Mouse (Mus musculus) E14TG2a.4 (cell line): Measurements from ENCODE around the gene Ndufv1.

Experiments
- H3K27me3 ChIP-seq: 2 replicates; pipeline ENCODE4 v1.6.1; 2014; ENCODE audit warnings: low read length, control low read depth; ENCODE audit not compliant: insufficient read depth
- H3K36me3 ChIP-seq: 2 replicates; pipeline ENCODE4 v1.6.1; 2014; ENCODE audit warnings: low read length, control low read depth; ENCODE audit not compliant: insufficient read depth
- H3K4me1 ChIP-seq: replicated peaks from 2 replicates; pipeline ENCODE4 v1.6.1; 2014; ENCODE audit warnings: low read depth, low read length, control low read depth
- H3K4me3 ChIP-seq: replicated peaks from 2 replicates; pipeline ENCODE4 v1.5.1; 2014; ENCODE audit warnings: mild to moderate bottlenecking, low read length
- H3K9me3 ChIP-seq: 2 replicates; pipeline ENCODE4 v1.6.1; 2014; ENCODE audit warnings: low read length, control low read depth
- CTCF ChIP-seq: conservative IDR thresholded peaks from 2 replicates; pipeline ENCODE4 v1.5.1; 2014; ENCODE audit warnings: low read length
- NANOG ChIP-seq: IDR thresholded peaks from 2 replicates; pipeline ENCODE4 v1.6.1; 2014; ENCODE audit warnings: borderline replicate concordance, low read length, mixed read lengths
- POU5F1 ChIP-seq: IDR thresholded peaks from 2 replicates; pipeline ENCODE4 v1.6.1; 2014; ENCODE audit warnings: low read length, borderline replicate concordance

Ndufv1 gene

DNA sequence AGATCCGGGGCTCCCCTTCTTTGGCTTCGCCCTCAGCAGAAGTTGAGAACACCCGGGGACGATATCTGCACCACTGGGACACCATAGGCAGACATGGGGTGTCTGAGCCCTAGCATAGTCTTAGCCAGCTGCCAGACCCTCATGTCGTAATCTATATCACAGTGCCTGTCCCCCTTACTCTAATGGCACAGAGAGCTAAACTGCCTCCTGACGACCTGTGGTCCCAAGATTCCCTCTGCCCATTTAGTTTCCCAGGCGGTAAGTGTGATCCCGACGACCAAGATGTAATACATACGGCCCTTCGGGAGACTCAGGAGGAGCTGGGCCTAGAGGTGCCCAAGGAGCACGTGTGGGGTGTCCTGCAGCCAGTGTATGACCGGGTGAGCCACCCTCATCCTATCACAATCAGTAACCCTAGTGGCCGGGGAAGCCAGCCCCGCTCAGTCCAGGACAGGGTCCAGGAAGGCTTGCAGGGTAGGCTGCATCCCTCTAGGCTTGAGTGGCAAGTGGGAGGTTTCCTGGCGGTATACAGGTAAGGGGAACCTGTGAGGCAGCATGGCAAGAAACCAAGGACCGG is 11.6 kb downstream of the Ndufv1 start:
- H3K4me1 ChIP-seq: peaks cover 71% of the 10 kb centered on the region
- peak overlapping the region; percentile 95 for H3K4me3 ChIP-seq
- no peak for TF ChIP-seq CTCF
- TF ChIP-seq NANOG: no peak
- TF ChIP-seq POU5F1: no peak
- H3K36me3 ChIP-seq: peaks cover 19% of the 10 kb centered on the region
- H3K9me3 ChIP-seq: no peaks in the 10 kb centered on the region
- H3K27me3 ChIP-seq: no peaks in the 10 kb centered on the region; the same call in 1 of the 2 replicates

DNA sequence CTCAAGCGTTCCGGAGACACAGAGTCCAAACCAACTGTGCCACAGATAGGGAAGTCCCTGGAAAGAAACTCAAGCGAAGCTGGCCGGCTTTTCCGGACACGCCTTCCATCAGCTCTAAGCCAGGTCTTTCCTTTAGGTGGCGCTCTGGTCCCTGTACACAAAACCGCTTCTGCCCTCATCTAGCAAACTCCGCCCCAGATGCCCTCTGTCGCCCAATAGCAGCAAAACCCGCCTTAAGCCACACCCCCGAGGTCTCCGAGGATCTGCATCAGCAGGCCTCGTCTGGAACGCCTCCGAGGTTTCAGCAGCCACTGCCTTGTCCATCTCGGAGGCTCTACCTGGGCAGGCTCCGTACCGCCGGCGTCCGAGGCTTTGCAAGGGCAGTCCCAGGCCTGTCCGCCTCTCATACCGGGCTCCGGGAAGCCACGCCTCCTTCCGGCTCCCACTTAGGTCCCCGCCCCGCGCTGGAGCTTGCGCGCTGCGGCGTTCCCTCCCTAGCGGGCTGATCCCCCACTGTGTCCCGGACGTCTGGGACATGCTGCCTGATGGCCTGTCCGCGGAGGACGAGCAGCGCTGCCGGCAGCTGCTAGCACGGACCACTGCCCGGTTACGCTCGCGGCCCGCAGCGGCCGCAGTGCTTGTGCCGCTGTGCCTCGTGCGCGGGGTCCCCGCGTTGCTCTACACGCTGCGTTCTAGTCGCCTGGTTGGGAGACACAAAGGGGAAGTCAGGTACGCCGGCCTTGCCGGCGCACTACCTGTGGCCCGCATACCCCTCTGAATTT is 12.3 kb downstream of the Ndufv1 start, which contains the start of the genes Nudt8 and Gm49405:
Gene Nudt8 (plus strand): TSS at position 462 of the 782 bp plus-strand sequence.
Gene Gm49405 (plus strand): TSS at position 508 of the 782 bp plus-strand sequence.
- peaks cover 12% of the 10 kb centered on the region for H3K36me3 ChIP-seq
- peaks cover 70% of the 10 kb centered on the region for H3K4me1 ChIP-seq
- peak within 1 kb of the TSS; percentile 95 for H3K4me3 ChIP-seq
- peak; percentile 72 for TF ChIP-seq CTCF
- no peak for TF ChIP-seq POU5F1
- TF ChIP-seq NANOG: no peak
- no peaks in the 10 kb centered on the region; the same call in 1 of the 2 replicates for H3K27me3 ChIP-seq
- no peaks in the 10 kb centered on the region for H3K9me3 ChIP-seq

DNA sequence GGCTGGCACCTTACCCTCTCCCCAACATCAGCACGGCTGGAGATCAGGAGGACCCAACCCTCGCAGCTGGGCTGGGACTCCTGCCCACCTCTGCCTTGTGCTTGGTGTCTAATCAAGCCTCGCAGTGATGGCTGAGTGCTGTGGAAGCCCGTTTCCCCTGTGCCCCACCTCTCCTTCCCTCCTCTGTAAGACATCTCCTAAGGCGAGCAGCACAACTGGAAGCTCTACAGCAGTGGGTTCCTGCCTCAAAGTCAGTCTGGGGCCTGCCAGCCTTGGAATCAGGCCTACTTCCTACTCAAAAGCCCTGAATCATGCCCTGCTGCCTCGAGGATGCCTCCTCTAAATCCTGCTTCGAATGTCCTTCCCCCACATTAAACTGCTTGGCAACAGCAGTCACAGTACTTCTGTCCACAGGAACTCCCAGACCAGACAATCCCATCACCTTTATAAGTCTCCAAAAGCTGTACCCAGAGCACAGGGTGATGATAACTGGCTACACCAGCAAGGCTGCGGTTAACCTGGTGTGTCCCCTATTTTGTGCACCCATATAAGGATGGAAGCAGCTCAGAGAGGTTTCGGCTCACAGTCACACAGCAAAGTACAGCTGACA is 13.4 kb downstream of the Ndufv1 start:
- TF ChIP-seq POU5F1: no peak
- no peak for TF ChIP-seq CTCF
- TF ChIP-seq NANOG: no peak
- Histone ChIP-seq H3K4me1 (peaks cover 59% of the 10 kb centered on the region), H3K36me3 (peaks cover 5% of the 10 kb centered on the region), H3K9me3 (no peaks in the 10 kb centered on the region), H3K27me3 (no peaks in the 10 kb centered on the region; the same call in 1 of the 2 replicates), H3K4me3 (peak overlapping the region; percentile 95)

DNA sequence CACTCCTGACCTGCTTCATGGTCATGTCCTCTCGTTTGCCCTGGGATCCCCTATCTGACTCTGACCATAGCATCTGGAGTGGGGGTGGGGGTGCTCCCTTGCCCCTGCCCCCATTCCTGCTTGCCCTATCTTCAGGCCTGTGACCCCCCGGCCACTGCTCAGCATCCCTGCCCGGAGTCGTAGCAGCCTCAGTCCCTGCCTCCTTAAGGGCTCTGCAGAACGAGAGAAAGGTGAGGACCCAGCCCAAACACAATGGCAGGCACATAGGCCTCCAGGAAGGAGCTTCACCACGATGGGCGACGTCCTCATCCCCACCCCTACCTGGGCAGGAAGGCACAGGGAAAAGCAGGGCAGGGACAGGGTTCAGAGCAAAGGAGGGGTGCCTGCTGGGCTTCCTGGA is 14.3 kb downstream of the Ndufv1 start:
- H3K36me3 ChIP-seq: peaks cover 5% of the 10 kb centered on the region
- H3K4me1 ChIP-seq: peaks cover 50% of the 10 kb centered on the region
- TF ChIP-seq POU5F1: no peak
- no peak for TF ChIP-seq NANOG
- no peak for TF ChIP-seq CTCF
- H3K27me3 ChIP-seq: no peaks in the 10 kb centered on the region; the same call in 1 of the 2 replicates
- H3K9me3 ChIP-seq: no peaks in the 10 kb centered on the region
- H3K4me3 ChIP-seq: no peak overlapping the region

DNA sequence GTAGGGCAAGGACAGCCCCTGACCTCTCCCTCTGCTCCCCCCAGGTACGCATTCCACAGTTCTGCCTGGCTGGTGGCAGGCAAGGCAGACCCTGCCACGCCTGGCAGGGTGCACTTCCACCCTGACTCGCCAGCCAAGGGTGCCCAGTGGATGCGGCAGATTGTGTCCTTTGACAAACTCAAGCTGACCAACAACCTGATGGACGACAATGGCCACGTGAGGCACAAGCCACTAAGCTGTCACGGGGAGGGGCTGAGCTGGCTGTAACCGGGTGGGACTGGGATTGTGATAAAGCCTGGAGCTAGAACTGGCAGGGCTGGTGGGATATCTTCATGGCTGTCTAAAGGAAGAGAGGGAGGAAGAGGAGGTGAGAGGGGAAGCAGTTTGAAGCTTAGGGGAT is 15.4 kb downstream of the Ndufv1 start:
- no peak overlapping the region for H3K4me3 ChIP-seq
- no peaks in the 10 kb centered on the region for H3K9me3 ChIP-seq
- peaks cover 48% of the 10 kb centered on the region for H3K4me1 ChIP-seq
- TF ChIP-seq CTCF: no peak
- TF ChIP-seq NANOG: no peak
- TF ChIP-seq POU5F1: no peak
- H3K27me3 ChIP-seq: no peaks in the 10 kb centered on the region; the same call in 1 of the 2 replicates
- H3K36me3 ChIP-seq: peaks cover 5% of the 10 kb centered on the region

DNA sequence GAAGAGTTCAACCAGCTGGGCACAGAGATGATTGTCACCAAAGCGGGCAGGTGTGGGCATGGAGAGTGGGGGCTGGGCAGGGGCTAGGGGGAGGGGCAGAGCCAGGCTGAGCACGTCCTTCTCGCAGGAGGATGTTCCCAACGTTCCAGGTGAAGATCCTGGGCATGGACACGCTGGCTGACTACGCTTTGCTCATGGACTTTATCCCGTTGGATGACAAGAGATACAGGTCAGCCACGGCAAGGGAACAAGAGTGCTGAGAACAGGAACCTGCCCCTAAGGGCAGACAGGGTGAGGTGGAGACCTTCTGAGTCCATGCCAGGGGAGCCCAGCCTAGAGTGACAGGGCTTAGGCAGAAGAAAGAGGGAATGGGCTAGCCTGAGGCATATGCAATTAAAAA is 15.9 kb downstream of the Ndufv1 start:
- no peaks in the 10 kb centered on the region for H3K9me3 ChIP-seq
- peaks cover under 1% of the 10 kb centered on the region for H3K36me3 ChIP-seq
- no peak for TF ChIP-seq NANOG
- TF ChIP-seq POU5F1: no peak
- TF ChIP-seq CTCF: no peak

DNA sequence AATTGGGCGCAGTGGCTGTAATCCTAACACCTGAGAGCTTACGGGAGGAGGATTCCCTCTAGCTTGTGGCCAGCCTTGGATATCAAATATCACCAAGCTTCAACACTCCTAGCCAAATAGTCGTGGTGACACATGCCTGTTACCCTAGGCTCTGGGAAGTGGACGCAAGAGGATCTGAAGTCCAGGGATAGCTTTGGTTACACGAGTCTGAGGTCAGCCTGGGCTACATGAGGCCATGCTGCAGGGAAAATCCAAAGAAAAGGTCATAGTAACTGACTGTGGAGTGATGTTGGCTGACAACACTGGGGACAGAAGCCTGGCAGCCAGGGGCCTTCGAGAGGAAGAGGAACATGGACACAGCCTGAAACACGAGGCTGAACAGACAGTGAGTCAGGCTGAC is 16.5 kb downstream of the Ndufv1 start:
- Histone ChIP-seq H3K36me3 (no peaks in the 10 kb centered on the region), H3K9me3 (no peaks in the 10 kb centered on the region), H3K27me3 (no peaks in the 10 kb centered on the region; the same call in 1 of the 2 replicates), H3K4me3 (no peak overlapping the region), H3K4me1 (peaks cover 38% of the 10 kb centered on the region)
- TF ChIP-seq POU5F1 (no peak), NANOG (no peak), CTCF (no peak)

More for the DNA sequence above, 15.9 kb downstream of the Ndufv1 start:
- Histone ChIP-seq H3K4me1 (peaks cover 44% of the 10 kb centered on the region), H3K27me3 (no peaks in the 10 kb centered on the region; the same call in 1 of the 2 replicates), H3K4me3 (no peak overlapping the region)

DNA sequence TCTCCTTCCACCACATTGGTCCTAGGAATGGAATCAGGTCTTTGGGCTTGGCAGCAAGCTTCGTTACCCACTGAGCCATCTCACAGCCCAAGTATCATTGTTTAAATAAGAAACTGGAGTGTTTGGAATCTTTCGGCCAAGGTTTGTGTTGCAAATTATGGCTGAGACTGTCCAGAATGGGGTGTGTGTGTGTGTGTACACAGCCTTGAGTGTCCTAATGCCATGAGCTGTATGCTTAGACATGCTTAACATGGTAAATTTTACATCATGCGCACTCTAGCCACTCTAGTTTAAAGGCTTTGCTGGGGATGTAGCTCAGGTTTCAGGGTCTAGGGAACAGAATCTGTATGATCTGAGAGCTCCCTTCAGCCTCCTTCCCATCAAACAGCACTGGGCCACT is 17.1 kb downstream of the Ndufv1 start:
- H3K4me3 ChIP-seq: no peak overlapping the region
- H3K9me3 ChIP-seq: no peaks in the 10 kb centered on the region
- H3K4me1 ChIP-seq: peaks cover 34% of the 10 kb centered on the region
- TF ChIP-seq CTCF: no peak
- no peak for TF ChIP-seq NANOG
- no peak for TF ChIP-seq POU5F1
- H3K27me3 ChIP-seq: no peaks in the 10 kb centered on the region; the same call in 1 of the 2 replicates
- H3K36me3 ChIP-seq: no peaks in the 10 kb centered on the region
